Mouse (Mus musculus) naive thymus-derived CD4-positive, alpha-beta T cell, adult 2 months (primary cell): ENCODE measurements around the gene Gm21969.

ENCODE experiments used
- DNase-seq: peaks from one replicate; pipeline ENCODE4 v3.0.0-alpha.2; 2011; ENCODE audit warnings: low read depth

Gene Gm21969

DNA sequence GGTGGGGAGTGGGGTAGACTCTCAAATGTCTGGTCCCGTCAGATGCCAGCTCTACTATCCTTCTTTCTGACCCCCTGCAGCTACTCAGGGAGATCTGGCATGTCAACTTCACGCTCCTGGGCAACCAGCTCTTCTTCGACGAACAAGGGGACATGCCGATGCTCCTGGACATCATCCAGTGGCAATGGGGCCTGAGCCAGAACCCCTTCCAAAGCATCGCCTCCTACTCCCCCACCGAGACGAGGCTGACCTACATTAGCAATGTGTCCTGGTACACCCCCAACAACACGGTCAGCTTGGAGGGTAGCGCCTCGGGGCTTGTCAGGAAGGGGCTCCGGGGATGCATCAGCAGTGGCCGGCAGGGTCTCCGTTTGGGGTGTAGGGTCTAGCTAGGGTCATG, 58.9 kb downstream of the Gm21969 start:
- DNase-seq: no peak

DNA sequence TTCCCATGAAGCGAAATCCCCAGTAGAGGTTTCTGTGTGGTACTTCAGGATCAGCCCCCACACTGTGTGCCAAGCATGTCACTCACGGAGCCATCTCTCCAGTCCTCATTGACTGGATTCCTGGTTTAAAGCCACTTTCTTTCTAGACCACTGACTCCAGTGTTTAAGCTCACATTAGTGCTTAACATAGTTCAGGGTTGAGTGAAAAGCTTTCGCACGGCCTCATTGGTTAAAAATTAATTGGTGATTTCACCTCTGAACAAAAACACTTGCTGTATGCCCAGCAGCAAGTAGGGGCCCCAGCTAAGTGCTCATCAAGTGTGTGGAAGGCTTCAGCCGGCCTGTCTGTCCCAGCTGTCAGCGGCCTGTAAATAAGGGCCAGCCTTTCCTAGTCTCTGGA, 64.6 kb downstream of the Gm21969 start:
- DNase-seq: no peak

DNA sequence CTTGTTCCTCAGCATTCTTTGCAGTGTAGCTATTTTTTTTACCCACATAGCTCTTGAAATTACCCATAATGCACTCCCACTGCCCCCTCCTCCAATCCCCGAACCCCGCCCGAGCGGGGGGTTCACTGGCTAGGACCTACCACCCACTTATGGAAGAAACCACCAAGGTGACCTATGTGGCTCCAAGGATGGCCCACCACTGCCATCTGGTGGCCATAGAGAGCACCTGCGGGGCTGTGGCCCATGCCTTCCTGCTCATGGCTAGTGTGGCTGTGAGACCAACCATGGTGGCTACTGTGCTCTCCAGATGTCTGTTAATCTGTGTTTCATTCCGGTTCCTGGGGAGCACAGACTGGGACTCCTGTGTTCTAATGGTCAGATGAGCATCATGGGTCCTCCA, 66.9 kb downstream of the Gm21969 start:
- peak; percentile 76 for DNase-seq

- DNase-seq: no peak
These were observed 72.7 kb downstream of the Gm21969 start for GRCm38 (mm10) chr4:139675696-139676095.

GRCm38 (mm10) chr4:139683728-139684638, 81.0 kb downstream of the Gm21969 start:
- no peak for DNase-seq

DNA sequence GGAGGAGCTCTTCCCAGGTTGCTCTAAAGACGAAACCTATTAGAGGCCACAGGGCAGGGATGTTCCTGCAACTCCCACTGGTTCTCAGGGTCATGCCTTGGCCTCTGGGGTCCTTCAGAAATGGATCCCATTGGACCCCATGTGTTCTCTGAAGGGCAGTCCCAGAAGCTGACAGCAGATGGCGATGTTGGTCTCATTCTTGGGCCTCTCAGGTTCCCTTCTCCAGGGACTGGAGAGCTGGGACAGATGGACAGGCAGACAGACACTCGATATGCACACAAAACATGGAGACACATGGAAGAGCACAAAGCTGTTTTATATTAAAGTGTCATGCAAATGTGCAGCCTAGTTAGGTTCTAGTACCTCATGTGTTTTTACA, 81.6 kb downstream of the Gm21969 start:
- DNase-seq: peak; percentile 55

- DNase-seq: no peak
These were observed 85.1 kb downstream of the Gm21969 start for GRCm38 (mm10) chr4:139688058-139688457.

- no peak for DNase-seq
These were observed 86.8 kb downstream of the Gm21969 start for GRCm38 (mm10) chr4:139689627-139690269.

GRCm38 (mm10) chr4:139693315-139693714, 90.3 kb downstream of the Gm21969 start:
- DNase-seq: no peak

DNA sequence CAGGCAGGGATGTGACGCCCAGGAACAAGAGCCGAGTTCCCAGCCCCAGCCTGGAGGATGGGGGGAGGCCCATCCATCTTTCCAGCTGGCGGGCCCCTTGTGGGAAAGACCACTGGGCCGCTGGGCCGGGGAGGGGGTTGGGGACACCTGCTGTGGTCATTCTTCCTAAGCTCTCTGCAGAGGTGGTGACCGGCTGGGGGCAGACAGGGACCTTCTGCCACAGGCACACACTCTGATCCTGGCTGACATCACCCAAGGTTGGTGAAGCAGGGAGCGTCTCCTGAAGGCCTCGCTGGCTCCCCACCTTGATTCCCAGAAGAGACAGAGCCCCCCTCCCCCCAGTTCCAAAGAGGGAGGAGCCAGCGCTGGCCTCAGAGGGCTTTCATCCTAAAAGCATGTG, 94.8 kb downstream of the Gm21969 start:
- no peak for DNase-seq

DNA sequence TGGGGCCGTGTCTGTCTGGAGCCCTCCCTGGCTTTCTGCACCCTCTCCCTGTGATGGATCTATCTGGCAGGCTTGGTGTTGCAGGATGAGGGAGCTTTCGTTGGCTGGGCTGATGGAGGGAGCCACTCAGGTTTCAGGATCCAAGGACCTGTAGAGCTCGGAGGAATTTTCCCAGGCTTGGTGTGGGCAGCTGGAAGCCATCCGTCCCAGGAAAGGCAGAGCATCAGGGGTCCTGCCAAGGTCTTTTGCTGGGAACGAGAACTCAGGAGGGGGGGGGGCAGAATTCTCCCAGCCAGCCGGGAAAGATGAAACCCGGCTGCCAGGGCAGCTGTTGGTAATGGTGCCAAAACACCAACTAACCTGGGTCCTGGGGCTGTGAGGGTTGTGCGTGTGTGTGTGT, 95.6 kb downstream of the Gm21969 start:
- no peak for DNase-seq

DNA sequence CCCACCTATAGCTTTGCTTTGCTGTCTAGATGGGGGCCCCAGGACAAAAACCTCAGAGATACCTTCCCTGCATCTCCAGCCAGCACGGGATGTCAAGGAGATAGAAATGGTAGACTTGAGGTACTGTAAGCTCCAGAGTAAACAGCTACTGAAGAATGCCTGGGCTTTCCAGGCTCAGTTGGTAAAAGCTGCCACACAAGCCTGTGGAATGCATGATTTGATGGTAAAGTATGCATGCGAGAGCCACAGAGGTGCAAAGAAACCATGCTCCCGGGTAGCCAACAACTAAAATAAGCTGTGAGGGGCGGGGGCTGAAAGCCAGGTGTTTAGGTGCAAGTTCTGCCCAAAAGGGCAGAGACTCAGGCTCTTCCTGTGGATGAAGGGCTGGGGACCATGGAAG, 99.9 kb downstream of the Gm21969 start:
- no peak for DNase-seq

DNA sequence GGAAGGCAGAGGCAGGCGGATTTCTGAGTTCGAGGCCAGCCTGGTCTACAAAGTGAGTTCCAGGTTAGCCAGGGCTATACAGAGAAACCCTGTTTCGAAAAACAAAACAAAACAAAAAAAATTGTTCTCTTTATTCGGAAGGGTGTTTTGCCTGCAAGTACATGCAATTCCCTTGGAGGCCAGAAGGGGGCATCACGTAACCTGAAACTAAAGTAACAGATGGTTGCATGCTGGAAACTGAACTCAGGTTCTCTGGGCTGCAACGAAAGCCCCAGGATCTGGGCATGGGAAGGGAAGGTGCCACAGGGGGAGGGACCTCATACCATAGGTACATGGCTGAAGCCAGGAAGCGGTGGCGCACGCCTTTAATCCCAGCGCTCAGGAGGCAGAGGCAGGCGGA, 100.5 kb downstream of the Gm21969 start:
- DNase-seq: peak; percentile 15

GRCm38 (mm10) chr4:139705986-139706385, 103.0 kb downstream of the Gm21969 start:
- no peak for DNase-seq

- no peak for DNase-seq
These were observed 107.7 kb downstream of the Gm21969 start for GRCm38 (mm10) chr4:139710467-139711334.
